Mouse (Mus musculus) right cerebral cortex, postnatal 25 days (tissue): ENCODE measurements at regions not wholly inside any gene's neighbourhood (a gene's known extent, or its start where the extent isn't known, plus 50 kb on each side); places are given as distances from the start of the nearest gene placed in this dataset.

Experiments
- DNase-seq: peaks from one replicate; pipeline ENCODE4 v3.0.0; 2022

DNA sequence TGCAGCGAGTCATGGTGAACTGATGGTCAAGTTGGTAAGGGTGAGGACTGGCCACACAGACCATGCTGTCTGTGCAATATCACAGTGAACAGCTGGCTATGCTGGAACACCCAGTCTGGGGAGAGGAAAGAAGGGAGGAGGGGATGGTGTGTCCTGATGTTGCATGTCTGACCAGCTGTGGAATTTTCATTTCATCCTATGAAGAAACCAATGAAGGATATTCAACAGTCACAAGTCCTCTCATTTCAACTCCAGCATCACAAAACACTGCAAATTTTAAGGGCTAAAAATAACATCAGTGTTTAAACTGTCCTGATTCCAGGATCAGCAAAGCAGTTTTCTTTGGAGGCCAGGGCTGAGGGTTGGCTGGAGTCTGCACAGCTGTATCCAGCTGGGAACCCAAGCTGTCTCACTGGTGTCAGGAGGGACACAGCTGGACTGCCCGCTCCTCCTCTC is 503.7 kb upstream of the Nox3 start:
- no peak for DNase-seq

DNA sequence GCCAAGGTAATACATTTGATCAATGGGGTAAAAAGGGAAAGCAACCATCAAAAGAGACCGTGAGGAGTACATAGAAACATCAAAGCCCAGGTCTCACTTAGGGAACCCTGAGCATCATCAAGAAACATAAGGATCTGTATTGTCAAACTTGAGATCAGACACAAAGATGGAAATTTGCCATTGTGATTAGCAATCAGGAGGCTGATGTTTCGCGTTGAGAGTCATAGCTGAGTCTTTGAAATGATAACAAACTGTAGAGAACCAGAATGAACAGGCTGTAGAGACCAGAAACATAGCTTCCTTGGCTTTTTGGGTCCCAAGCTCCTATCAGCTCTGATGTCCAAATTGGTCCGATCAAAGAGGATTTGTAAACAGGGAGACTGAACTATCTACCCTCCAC is 505.2 kb upstream of the Nox3 start:
- no peak for DNase-seq

DNA sequence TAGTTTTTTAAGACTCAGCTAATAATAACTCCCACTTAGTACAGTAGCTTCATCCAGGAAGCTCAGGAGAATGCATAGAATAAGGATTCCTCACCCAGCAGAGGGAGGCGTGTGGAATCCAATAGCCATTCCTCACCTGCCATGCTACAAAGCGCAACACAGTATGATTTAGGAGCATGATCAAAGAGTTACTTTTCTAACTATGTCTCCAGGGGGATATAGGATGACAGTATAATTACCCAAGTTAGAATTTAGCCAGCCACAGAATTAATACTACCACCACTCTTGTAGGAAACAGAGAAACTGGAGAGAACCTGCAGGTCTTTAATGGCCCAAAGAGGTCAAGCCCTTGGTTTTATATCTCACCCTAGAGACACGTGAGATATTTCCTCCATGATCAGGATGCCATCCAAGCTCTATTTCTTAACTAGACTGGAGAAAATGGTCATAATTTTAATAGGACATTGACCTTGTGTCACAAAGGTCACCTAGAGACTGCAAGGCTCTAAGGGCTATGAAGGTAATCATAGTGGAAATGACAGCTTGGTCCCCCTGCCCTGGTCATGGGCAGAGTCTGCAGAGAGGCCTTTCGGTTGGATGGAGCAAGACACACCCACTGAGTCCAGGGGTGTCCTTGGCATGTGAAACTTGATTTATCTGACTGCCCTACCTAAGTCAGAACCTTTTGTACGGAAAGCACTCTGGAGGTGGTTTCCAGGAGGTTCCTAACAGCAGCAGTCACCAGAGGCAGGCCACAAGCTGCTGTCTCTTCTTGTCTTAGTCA is 512.3 kb upstream of the Nox3 start:
- DNase-seq: no peak

DNA sequence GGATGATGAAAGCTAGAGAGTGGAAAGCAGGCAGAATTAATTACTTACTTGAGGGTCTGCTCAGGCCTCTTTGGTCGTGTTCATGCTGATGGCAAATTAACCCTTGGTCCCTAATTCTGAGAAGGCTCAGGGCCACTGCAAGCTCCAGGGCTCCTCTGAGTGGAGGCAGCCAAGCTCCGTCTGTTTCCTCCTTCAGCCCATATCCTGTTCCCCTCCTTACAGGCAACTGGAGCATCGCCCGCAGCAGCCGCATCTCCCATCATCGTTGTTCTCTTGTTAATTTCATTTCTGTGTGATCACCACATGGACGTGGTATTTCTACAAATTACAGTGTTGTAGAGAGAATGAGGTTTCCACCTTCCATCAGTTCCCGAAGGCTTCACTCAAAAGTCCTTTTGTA is 513.6 kb upstream of the Nox3 start:
- no peak for DNase-seq

DNA sequence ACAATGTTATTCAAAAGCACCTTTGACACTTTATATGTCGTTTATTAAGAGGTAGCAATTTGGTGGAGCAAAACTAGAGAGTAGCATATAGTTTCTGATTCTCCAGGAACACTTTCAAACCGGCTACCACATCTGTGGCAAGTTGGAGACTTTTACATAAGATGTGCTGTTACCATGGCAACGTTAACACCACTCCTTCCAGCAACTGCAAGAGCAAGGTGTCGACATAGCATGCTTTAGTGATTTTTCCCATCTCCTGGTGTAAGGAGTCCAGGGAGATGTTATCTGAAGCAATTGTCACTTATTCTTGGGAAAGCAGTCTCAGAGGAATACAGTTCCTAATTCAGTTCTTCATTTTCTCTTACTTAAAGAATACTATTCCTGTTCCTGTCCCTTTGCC is 516.5 kb upstream of the Nox3 start:
- peak; percentile 20 for DNase-seq

DNA sequence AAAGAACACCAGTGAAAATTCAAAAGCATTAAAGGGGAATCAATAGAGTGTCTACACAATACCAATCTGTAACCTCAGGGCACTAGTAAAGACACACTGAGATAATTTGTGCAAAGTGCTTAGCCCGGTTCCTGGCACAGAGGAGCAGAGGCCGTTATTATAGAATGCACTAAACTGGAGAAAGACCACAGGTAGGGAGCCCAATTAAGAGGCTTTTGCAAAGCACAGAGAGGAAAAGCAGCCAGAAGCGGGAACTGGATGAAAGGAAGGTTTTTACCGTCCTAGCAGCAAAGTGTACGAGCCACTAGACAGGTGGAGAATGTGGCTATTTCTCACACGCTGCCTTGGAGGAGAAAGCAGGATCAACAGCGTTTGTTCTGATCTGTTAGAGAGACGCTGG is 518.9 kb upstream of the Nox3 start:
- no peak for DNase-seq

DNA sequence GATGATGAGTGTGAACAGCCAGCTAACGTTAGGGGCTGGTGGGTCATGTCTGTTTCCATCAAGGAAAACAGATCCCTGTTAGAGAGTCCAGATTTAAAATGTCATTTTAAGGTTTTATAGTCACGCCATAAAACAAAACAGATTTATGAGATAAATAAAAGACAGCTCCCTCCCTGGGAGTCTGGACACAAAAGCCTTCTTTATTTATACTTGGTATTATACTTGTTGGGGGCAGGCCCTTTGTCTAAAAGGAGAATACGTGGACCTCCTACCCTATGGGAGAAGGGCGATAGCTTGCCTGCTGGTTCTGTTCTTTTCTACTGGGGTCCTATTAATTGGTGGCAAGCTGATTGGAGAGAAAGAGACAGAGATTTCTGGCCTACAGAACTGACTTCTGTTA is 520.1 kb upstream of the Nox3 start:
- DNase-seq: no peak

DNA sequence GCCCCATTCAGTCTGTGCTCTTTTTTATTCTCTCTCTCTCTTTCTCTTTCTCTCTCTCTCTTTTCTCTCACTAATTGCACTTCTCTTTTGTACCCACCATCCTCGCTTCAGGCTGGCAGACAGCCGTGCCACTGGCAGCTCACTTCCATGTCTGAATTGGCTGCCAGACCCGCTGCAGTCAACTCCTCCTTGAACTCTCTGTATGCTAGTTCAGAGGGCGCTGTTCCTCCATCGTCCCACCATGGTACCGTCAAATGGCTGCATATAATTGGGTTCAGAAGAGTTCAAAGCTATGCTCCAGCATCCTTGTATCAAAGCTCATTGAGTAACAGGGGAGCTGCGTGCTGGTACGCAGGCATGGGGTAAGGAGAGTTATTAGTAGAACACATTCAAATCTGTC is 520.7 kb upstream of the Nox3 start:
- no peak for DNase-seq

DNA sequence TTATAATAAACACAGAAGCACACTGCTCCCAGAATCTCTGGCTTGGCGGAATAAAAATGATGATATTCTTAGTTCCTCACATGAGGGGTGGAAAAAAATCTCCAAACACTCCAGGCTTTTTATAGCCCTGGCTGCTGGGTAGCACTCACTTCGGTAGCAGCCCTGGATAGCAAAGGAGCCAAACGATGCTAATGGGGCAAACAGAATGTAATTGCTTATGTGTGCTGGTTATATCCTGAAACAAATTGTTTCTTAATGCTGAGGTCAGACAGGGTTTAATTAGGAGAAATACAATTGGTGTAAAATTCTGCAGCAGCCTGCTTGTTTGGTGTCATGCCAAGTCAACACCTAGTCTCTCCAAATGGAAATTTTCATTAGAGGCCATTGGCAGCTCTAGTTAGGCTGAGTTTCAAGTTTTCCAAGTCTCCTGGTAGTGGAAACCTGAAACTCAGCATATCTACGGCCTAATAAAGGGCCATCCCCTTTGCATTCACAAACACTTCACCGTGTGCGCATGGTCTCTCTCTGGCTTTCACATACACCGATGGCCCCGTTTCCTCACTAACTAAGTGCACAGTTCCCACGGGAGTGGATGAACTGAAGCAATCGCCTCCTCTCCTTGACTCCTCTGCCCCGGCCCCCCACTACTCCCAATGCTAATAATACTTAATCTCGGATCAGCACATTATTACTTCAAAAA is 524.8 kb upstream of the Nox3 start:
- DNase-seq: no peak

DNA sequence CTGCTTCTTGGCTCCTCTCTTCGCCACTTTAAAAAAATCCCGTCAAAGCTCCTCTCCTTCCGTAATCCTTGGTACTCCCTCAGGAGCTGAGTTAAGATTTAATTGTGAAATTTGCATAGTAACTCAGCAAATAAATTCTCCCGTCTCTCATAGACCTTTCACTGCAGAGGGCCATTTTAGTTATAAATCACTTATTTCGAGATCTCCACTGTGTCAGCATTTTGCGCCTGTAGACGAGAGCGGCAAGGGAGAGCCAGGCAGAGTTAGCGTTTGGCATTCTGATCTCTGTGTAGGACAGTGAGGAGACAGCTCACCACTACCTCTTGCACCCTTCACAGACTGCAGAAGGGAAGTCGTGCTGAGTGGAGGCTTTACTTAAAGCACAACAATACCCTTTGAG is 531.8 kb upstream of the Nox3 start:
- DNase-seq: no peak

DNA sequence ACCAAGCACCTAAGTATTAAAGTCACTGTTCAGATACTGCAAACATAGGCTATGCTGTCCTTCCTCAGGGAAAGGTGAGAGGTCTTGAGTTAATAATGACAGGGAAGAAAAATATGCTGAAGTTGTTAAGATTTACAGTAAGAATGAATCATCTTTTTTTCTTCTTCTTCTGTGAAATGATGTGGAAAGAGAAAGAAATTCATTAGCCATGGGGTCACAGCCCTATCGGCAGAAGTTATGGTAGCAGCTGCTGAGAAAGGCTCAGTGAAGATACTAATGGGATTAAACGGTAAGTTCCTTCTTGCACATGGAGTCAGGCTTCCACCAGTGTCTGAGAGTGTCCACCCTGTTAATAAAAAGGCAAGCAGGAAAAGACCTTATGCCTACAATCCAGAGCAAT is 533.9 kb upstream of the Nox3 start:
- DNase-seq: no peak

DNA sequence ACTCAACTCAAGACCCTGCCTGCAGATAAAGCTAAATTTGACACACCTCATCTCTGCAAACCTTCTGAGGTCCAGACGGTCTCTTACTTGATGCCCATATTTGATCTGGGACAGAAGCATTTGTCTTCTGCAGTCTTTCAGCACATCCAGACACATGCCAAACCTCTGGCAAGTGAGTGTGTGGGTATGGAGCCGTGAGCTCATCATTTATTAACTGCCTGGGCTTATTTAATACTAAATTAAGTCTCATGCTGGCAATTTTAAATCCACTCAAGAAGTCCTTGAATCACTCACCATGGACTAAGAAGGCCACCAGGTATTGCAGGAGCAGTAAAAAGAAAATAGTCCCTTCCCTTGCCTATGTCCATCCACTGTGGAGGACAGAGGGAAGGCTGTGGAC is 554.4 kb upstream of the Nox3 start:
- no peak for DNase-seq

DNA sequence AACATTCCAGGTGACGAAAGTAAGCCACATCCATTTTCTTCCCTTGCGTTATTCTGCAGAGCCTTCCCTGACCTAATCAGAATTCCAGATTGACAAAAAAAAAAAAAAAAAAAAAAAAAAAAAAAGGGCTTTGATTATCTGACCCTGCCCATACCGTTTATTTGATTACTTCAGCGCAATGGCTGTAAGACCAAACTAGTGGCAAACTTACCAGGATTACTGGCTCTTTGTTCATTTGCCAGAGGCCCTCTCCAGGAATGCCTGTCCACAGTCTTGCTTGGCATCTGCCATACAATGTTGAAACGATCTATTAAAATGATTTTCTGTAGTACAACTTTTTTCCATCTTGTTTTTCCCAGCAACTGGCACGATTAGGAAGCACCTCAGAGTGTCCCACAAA is 569.4 kb upstream of the Nox3 start:
- DNase-seq: no peak

DNA sequence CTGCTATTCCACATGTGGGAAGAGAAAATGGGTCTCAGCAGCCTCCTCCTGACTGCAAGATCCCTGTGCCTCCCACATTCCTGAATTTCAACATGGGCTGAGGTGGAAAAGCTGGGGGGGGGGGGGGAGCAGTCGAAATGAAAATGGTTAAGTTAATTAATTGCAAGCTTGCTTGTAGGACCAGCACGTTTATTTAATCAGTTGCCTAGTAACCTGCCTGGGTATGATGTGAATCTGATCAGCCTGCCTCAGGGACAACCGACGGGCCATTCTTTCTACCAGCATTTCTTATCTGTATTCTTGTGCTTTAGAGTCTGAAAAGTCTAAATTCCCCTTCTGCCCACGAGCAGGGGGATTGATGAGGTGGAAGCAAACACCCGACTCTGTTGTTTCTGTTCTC is 569.9 kb upstream of the Nox3 start:
- DNase-seq: no peak

DNA sequence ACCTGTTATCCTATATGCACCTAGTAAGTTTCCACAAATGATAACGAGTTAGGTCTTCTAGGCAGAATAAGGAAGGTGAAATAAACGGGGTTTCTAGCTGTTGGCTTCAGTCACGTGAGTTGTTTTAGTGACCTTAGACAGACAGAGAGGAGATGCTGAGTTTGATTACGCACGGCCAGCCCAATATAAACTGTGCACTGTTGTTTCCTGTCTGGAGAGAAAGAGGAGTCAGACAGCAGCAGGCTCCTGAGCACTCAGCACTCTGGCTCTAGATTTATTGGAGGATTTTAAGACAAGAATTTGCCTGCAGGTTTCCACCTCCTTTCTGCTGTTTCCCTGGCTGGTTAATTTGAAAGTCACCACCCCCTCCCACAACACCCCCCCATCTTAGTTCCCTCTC is 570.4 kb upstream of the Nox3 start:
- no peak for DNase-seq

DNA sequence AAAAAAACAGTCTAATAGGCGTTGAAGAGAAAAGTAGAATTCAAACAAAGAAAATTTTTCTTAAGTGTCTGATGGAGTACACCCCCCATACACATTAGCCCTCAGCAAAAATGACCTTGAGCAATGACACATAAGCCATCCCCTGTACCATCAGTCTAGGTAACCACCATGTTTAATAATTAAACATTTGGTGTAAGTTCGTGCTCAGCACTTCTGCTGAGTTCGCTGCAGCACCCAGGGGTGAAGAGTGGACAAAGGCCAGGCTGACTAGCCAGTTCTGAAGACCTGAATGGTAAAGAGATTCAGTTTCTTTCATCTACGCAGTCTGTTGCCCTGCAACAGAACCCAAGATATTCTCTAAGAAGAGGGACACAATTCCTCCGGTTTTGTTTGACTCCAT is 572.3 kb upstream of the Nox3 start:
- DNase-seq: no peak

DNA sequence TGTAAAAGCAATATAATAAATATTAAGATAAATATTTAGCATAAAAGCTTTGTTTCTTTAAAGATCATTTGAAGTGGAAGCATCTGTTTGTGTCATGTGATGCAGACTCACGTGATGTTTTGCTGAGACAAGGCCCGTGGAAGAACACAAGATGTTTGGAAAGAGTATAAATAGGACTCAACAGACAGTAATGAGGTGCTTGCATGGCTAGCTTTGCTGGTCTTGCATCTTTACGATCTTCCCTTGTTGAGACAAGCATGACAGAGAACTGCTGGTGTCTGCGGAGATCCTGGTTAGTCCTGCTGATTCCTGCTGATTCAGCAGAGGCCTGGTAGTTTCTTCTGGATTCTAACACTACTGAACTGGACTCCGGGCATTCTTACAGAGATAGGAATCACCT is 576.4 kb upstream of the Nox3 start:
- DNase-seq: no peak

DNA sequence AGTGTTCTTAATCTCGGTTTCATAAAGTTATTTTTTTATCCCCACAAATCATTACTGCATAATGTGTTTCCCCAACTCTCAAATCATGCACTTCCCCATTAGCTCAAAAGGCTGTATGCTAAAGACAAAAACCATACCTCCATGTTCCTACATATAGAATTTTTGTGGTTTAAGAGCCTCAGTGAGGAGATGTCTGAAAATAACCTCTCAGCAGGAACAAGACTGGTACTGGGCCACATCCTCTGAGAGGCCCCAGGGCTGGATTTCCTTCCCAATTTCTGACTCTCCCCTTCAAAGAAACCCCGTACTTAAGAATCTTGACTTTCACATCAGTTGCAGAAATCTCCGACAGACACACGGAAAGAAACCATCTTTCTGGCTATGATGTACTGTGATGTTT is 580.7 kb upstream of the Nox3 start:
- no peak for DNase-seq

DNA sequence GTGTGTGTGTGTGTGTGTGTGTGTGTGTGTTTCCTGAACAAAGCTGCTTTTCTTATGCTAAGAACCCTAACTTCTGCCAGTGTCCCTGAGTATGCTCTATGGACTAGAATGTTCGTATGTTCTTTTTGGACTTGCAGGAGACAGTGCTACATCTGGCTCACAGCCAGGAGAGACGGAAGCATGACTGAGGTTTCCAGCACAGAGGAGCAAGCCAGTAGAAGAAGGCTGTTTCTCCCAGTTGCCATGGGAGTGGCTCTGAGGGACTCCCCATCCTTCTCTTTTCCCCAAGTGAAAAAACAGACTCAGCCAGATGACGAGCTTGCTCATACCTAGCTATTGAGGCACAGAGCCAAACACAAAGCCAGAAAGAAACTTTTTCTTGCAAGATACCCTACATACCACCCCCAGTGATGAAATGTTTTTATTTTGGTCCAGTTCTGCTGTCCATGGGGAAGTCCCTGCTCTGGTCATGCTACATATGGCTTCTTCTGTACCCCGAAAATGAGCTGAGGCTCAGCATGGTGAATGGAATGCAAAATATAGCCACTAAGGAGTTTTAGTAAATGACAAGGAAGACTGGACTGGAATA is 582.3 kb upstream of the Nox3 start:
- no peak for DNase-seq

DNA sequence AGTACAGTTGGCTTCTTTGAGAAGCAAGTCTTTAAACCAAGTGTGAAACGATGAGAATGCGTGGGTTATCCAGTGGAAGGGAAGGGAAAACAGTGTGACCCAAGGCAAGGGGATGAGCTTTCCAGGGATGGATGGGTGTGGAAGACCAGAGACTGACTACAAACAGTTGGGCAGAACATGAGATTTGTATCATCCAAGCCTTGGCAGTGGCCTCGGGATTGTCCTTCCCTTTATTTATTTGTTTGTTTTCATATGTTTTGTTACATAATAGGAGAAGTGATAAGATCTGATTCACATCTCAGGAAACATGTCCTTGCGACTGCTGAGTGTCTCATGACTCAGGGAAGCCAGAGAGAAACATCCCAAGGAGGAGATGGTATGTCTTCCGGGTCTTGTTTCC is 585.4 kb upstream of the Nox3 start:
- DNase-seq: no peak

DNA sequence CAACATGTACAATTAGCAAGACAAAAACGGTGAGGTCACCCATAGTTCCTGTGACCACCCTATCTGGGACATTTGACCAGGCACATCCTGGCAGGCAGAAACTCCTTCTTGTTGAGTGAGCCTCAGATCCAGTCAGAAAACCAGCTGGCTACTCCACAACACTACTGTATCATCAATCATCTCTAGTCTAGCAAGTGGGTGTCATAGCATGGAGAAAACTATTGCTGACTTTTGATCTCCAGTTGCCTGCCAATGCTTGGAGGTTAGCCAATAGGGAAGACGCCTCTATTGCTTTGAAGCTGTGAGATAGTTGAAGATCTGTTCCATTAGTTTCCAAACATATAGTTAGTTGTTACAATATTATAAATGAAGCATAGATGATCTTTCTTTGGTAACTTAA is 595.4 kb upstream of the Nox3 start:
- DNase-seq: no peak

DNA sequence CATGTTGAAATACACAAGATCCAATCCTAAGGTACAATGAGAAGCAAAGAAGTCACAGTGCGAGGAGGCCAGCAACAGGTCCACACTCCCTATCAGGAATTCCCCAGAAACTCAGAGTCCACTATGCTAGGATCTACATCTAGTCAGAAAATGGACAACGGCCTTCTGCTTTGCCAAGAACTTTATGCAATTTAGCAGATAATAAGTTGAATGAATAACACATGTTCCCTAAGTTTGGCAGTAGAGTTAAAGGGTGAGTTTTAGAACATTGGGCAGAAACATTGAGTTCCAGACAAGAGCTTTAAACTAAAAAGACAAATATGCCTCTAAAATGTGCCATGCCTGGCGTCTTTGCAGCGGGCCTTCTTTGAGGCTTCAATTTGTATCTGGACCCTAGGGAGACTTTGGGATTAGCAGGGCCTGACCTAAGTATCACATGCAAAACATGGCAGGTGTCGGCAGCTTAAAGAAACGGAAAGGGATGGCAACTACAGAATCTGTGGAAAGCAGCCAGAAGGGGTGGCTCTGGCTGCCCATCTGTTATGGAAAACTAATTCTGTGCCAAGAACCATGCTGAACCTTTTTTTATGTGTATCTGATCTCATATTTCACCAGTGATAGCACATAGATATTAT is 600.6 kb upstream of the Nox3 start:
- no peak for DNase-seq

DNA sequence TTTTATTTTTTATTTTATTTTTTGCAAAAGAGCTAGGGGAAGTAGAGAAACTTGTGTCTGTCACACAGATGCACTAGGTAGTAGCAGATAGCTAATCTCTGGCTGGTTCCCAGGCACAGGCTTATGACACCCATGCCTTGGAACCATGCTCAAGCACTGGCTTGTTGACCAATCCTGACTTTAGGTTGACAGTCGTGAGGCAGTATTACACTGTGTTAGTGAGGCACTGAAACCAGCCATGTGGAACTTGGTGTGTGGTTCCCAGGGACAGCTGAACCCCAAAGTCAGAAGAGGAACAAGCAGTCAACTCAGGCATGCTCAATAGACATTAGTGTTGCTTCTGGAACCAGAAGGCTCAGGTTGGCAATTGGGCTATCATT is 601.1 kb upstream of the Nox3 start:
- no peak for DNase-seq
